In the genomic region with DNA sequence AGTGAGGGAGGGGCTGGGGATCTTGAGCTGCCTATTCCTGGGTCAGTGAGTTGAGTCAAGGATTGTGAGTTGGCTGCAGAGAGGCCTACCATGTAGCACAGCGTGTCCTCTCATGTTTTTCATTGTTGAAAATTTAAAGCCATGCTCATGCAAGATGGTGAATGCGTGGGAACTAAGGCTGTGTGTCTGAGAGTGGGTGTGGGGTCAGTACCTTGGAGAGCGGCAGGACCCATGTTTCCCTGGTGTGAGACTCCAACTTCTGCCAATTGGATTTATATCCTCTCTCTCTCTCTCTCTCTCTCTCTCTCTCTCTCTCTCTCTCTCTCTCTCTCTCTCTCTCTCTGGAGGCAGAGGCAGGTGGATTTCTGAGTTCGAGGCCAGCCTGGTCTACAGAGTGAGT, we compare ENCODE assay signal across 19 mouse cellular contexts. TPM values are rescaled to one million over a fixed set of nuclear protein-coding genes. Genes with fewer than 3 reads are reported as not detected.
DNase-seq lines count a peak whose midpoint lies in the region; ATAC-seq lines count a peak whose summit lies in the region.
"Had no signal": no experiment of that assay in that cellular context is flagged by ENCODE, and none has a peak within 500 bp of the region (broad histone marks: within the 10 kb centered on the region; RNA-seq: fewer than 3 reads in every experiment).

No protein-coding gene starts in this region.

- 89% methylated on average over 4 of the region's 4 CpGs for WGBS in limb, embryonic 11.5 days
- 91% methylated on average over 4 of the region's 4 CpGs for WGBS in limb, embryonic 10.5 days
- 96% methylated on average over 4 of the region's 4 CpGs for WGBS in midbrain, embryonic 11.5 days
- WGBS in midbrain, embryonic 10.5 days: 89% methylated on average over 4 of the region's 4 CpGs

- H3K4me1 ChIP-seq in limb, embryonic 11.5 days (ENCODE audit: control insufficient read depth, insufficient read depth, low read length): no peaks in the 10 kb centered on the region
- H3K4me1 ChIP-seq in limb, embryonic 10.5 days: no peaks in the 10 kb centered on the region
- no peaks in the 10 kb centered on the region for H3K4me1 ChIP-seq in midbrain, embryonic 11.5 days (ENCODE audit: control insufficient read depth, insufficient read depth, low read length)
- H3K4me1 ChIP-seq in midbrain, embryonic 10.5 days: no peaks in the 10 kb centered on the region
- H3K4me1 ChIP-seq: embryonic facial prominence, embryonic 10.5 days; forebrain, embryonic 13.5 days; heart, embryonic 13.5 days; hindbrain, embryonic 15.5 days had no signal

- H3K4me3 ChIP-seq in limb, embryonic 11.5 days (ENCODE audit: low read depth, low read length): no peak overlapping the region
- H3K4me3 ChIP-seq in limb, embryonic 10.5 days: no peak overlapping the region
- H3K4me3 ChIP-seq in midbrain, embryonic 11.5 days (ENCODE audit: low read depth, low read length): no peak overlapping the region
- H3K4me3 ChIP-seq in midbrain, embryonic 10.5 days: no peak overlapping the region
- H3K4me3 ChIP-seq: embryonic facial prominence, embryonic 10.5 days; forebrain, embryonic 13.5 days; gastrocnemius, adult 2 months; heart, embryonic 13.5 days; hindbrain, embryonic 15.5 days had no signal

- peak; percentile 32 for DNase-seq in limb, embryonic 11.5 days (ENCODE audit: low spot score)
- DNase-seq in limb, embryonic 10.5 days (ENCODE audit: low spot score): no peak
- DNase-seq in 416B (ENCODE audit: low read depth): peak; percentile 40
- no peak for DNase-seq in testis, postnatal 10 days (ENCODE audit: low spot score)
- DNase-seq in midbrain, embryonic 11.5 days (ENCODE audit: low spot score, missing footprints): no peak
- DNase-seq in midbrain, embryonic 10.5 days (ENCODE audit: low spot score): no peak
- DNase-seq: adrenal gland, postnatal 25 days; cerebellum, adult 2 months; cerebellum, postnatal 10 days; gastrocnemius, adult 2 months; gastrocnemius, postnatal 25 days; heart, adult 11 months; heart, postnatal 36 days had no signal

- H3K9me3 ChIP-seq in limb, embryonic 11.5 days (ENCODE audit: control insufficient read depth, low read length): 0 out of 2 replicates have a peak, but pooled peaks cover under 1% of the 10 kb centered on the region
- H3K9me3 ChIP-seq in limb, embryonic 10.5 days (replicated peaks): no peaks in the 10 kb centered on the region
- H3K9me3 ChIP-seq in midbrain, embryonic 11.5 days (ENCODE audit: control insufficient read depth, low read length): no peaks in the 10 kb centered on the region
- peaks cover 5% of the 10 kb centered on the region for H3K9me3 ChIP-seq in midbrain, embryonic 10.5 days (replicated peaks)
- H3K9me3 ChIP-seq: heart, embryonic 13.5 days; hindbrain, embryonic 15.5 days had no signal

- H3K27me3 ChIP-seq in limb, embryonic 11.5 days (ENCODE audit: control insufficient read depth, insufficient read depth, low read length): no peaks in the 10 kb centered on the region
- H3K27me3 ChIP-seq in limb, embryonic 10.5 days (ENCODE audit: low read depth, poor library complexity, severe bottlenecking): no peaks in the 10 kb centered on the region
- H3K27me3 ChIP-seq in midbrain, embryonic 11.5 days (ENCODE audit: control insufficient read depth, insufficient read depth, low read length): no peaks in the 10 kb centered on the region
- no peaks in the 10 kb centered on the region for H3K27me3 ChIP-seq in midbrain, embryonic 10.5 days (ENCODE audit: low read depth, poor library complexity, severe bottlenecking)
- H3K27me3 ChIP-seq: forebrain, embryonic 13.5 days; heart, embryonic 13.5 days; hindbrain, embryonic 15.5 days had no signal

- no peak overlapping the region for H3K9ac ChIP-seq in limb, embryonic 11.5 days (ENCODE audit: low read length)
- H3K9ac ChIP-seq in midbrain, embryonic 11.5 days (ENCODE audit: low read length): no peak overlapping the region
- H3K9ac ChIP-seq: forebrain, embryonic 13.5 days; heart, embryonic 13.5 days; hindbrain, embryonic 15.5 days had no signal

- no peak overlapping the region for H3K27ac ChIP-seq in limb, embryonic 11.5 days (replicated peaks; ENCODE audit: low read depth, low read length)
- H3K27ac ChIP-seq in limb, embryonic 10.5 days: no peak overlapping the region
- no peak overlapping the region for H3K27ac ChIP-seq in midbrain, embryonic 11.5 days (ENCODE audit: low read depth, low read length)
- no peak overlapping the region for H3K27ac ChIP-seq in midbrain, embryonic 10.5 days (replicated peaks)
- H3K27ac ChIP-seq: embryonic facial prominence, embryonic 10.5 days; forebrain, embryonic 13.5 days; gastrocnemius, adult 2 months; heart, embryonic 13.5 days; hindbrain, embryonic 15.5 days had no signal

- no peak overlapping the region for H3K4me2 ChIP-seq in limb, embryonic 11.5 days (ENCODE audit: low read depth, severe bottlenecking)
- no peak overlapping the region for H3K4me2 ChIP-seq in midbrain, embryonic 11.5 days
- H3K4me2 ChIP-seq: forebrain, embryonic 13.5 days; heart, embryonic 13.5 days; hindbrain, embryonic 15.5 days had no signal

- ATAC-seq in limb, embryonic 11.5 days (ENCODE audit: insufficient number of reproducible peaks, low FRiP score, low TSS enrichment, low read depth): no peak
- peak; percentile 57; the same call in 1 of the 2 replicates for ATAC-seq in granulocyte monocyte progenitor cell, adult 5-6 weeks (replicated peaks; ENCODE audit: poor library complexity, severe bottlenecking)
- ATAC-seq in midbrain, embryonic 11.5 days (ENCODE audit: low FRiP score): no peak
- ATAC-seq: activated CD4-positive, CD25-positive, alpha-beta regulatory T cell, adult 4 months; forebrain, embryonic 13.5 days had no signal

- peaks cover 17% of the 10 kb centered on the region for H3K36me3 ChIP-seq in limb, embryonic 11.5 days (ENCODE audit: control insufficient read depth, insufficient read depth, low read length)
- peaks cover 100% of the 10 kb centered on the region for H3K36me3 ChIP-seq in limb, embryonic 10.5 days
- peaks cover 12% of the 10 kb centered on the region for H3K36me3 ChIP-seq in midbrain, embryonic 11.5 days (ENCODE audit: control insufficient read depth, insufficient read depth, low read length)
- H3K36me3 ChIP-seq in midbrain, embryonic 10.5 days: peaks cover 100% of the 10 kb centered on the region

RNA-seq across cellular contexts. Expression of gene Tomm40, which starts 11.3 kb away (rescaled TPM):
- polyA plus RNA-seq in limb, embryonic 11.5 days (2014; fragmentation: Nextera tagmentation; extraction: Ambion mirVana): 154 and 163 TPM in 2 replicates
- polyA plus RNA-seq in limb, embryonic 10.5 days (2016; fragmentation: Nextera tagmentation; extraction: Ambion mirVana): 244 and 285 TPM in 2 replicates
- total RNA-seq in granulocyte monocyte progenitor cell, adult 5-6 weeks (2014; fragmentation: Nextera tagmentation): 70.2 and 76.7 TPM in 2 replicates
- 36.2 and 47.0 TPM in 2 replicates for total RNA-seq in granulocyte monocyte progenitor cell, adult 5-6 weeks (2017)
- polyA plus RNA-seq in midbrain, embryonic 11.5 days (2014; fragmentation: Nextera tagmentation; extraction: Ambion mirVana): 113 and 138 TPM in 2 replicates
- 189 and 210 TPM in 2 replicates for polyA plus RNA-seq in midbrain, embryonic 10.5 days (2016; fragmentation: Nextera tagmentation; extraction: Ambion mirVana)

RNA-seq across cellular contexts. Expression of gene Nectin2, which starts 23.7 kb away (rescaled TPM):
- polyA plus RNA-seq in limb, embryonic 11.5 days (2014; fragmentation: Nextera tagmentation; extraction: Ambion mirVana): 59.3 and 63.2 TPM in 2 replicates
- polyA plus RNA-seq in limb, embryonic 10.5 days (2016; fragmentation: Nextera tagmentation; extraction: Ambion mirVana): 78.1 and 87.9 TPM in 2 replicates
- 1.7 and 2.0 TPM in 2 replicates for total RNA-seq in granulocyte monocyte progenitor cell, adult 5-6 weeks (2014; fragmentation: Nextera tagmentation)
- 1.6 and 1.8 TPM in 2 replicates for total RNA-seq in granulocyte monocyte progenitor cell, adult 5-6 weeks (2017)
- polyA plus RNA-seq in midbrain, embryonic 11.5 days (2014; fragmentation: Nextera tagmentation; extraction: Ambion mirVana): 48.0 and 52.8 TPM in 2 replicates
- 76.4 and 88.7 TPM in 2 replicates for polyA plus RNA-seq in midbrain, embryonic 10.5 days (2016; fragmentation: Nextera tagmentation; extraction: Ambion mirVana)

RNA-seq across cellular contexts. Expression of gene Apoe, which starts 27.6 kb away (rescaled TPM):
- polyA plus RNA-seq in limb, embryonic 11.5 days (2014; fragmentation: Nextera tagmentation; extraction: Ambion mirVana): 83.0 and 83.4 TPM in 2 replicates
- polyA plus RNA-seq in limb, embryonic 10.5 days (2016; fragmentation: Nextera tagmentation; extraction: Ambion mirVana): 63.0 and 83.6 TPM in 2 replicates
- total RNA-seq in granulocyte monocyte progenitor cell, adult 5-6 weeks (2014; fragmentation: Nextera tagmentation): 21.9 and 23.5 TPM in 2 replicates
- 59.3 and 90.6 TPM in 2 replicates for total RNA-seq in granulocyte monocyte progenitor cell, adult 5-6 weeks (2017)
- 180 and 196 TPM in 2 replicates for polyA plus RNA-seq in midbrain, embryonic 11.5 days (2014; fragmentation: Nextera tagmentation; extraction: Ambion mirVana)
- 166 and 199 TPM in 2 replicates for polyA plus RNA-seq in midbrain, embryonic 10.5 days (2016; fragmentation: Nextera tagmentation; extraction: Ambion mirVana)

RNA-seq across cellular contexts. Expression of gene Apoc1, which starts 34.1 kb away (rescaled TPM):
- 4.5 and 5.0 TPM in 2 replicates for polyA plus RNA-seq in limb, embryonic 11.5 days (2014; fragmentation: Nextera tagmentation; extraction: Ambion mirVana)
- polyA plus RNA-seq in limb, embryonic 10.5 days (2016; fragmentation: Nextera tagmentation; extraction: Ambion mirVana): 3.0 and 4.8 TPM in 2 replicates
- total RNA-seq in granulocyte monocyte progenitor cell, adult 5-6 weeks (2014; fragmentation: Nextera tagmentation): 10.3 and 17.9 TPM in 2 replicates
- total RNA-seq in granulocyte monocyte progenitor cell, adult 5-6 weeks (2017): 0.57 and 10.6 TPM in 2 replicates
- polyA plus RNA-seq in midbrain, embryonic 11.5 days (2014; fragmentation: Nextera tagmentation; extraction: Ambion mirVana): 1.9 and 3.2 TPM in 2 replicates
- 1.7 and 1.9 TPM in 2 replicates for polyA plus RNA-seq in midbrain, embryonic 10.5 days (2016; fragmentation: Nextera tagmentation; extraction: Ambion mirVana)
- polyA plus RNA-seq: activated CD4-positive, CD25-positive, alpha-beta regulatory T cell, adult 4 months had no signal

RNA-seq across cellular contexts. Expression of gene Bcam, which starts 44.3 kb away (rescaled TPM):
- 43.0 and 44.1 TPM in 2 replicates for polyA plus RNA-seq in limb, embryonic 11.5 days (2014; fragmentation: Nextera tagmentation; extraction: Ambion mirVana)
- 53.8 and 58.6 TPM in 2 replicates for polyA plus RNA-seq in limb, embryonic 10.5 days (2016; fragmentation: Nextera tagmentation; extraction: Ambion mirVana)
- not detected in 2 replicates for total RNA-seq in granulocyte monocyte progenitor cell, adult 5-6 weeks (2014; fragmentation: Nextera tagmentation)
- not detected in 2 replicates for total RNA-seq in granulocyte monocyte progenitor cell, adult 5-6 weeks (2017)
- polyA plus RNA-seq in midbrain, embryonic 11.5 days (2014; fragmentation: Nextera tagmentation; extraction: Ambion mirVana): 11.7 and 13.2 TPM in 2 replicates
- 25.3 and 32.2 TPM in 2 replicates for polyA plus RNA-seq in midbrain, embryonic 10.5 days (2016; fragmentation: Nextera tagmentation; extraction: Ambion mirVana)

Comparison
In these comparisons a context has a peak if more than half of its experiments do, and no peak if none do; other contexts are left out.
1. DNase-seq: peak in limb, embryonic 11.5 days (single experiment) and 416B (single experiment); none in limb, embryonic 10.5 days (single experiment), testis, postnatal 10 days (single experiment), midbrain, embryonic 11.5 days (single experiment) and midbrain, embryonic 10.5 days (single experiment).